Mouse (Mus musculus): ENCODE data around the gene Pgm2l1. TPM values are rescaled to one million over a fixed set of nuclear protein-coding genes. Genes with fewer than 3 reads are reported as not detected.
"Not testable (repeated sequence)": the region's sequence is repeated elsewhere in the genome, so short reads cannot be mapped to it uniquely, and the experiment has no call there.

The Pgm2l1 gene
- polyA plus RNA-seq, 1 experiment from 2014 or later = 0.96 TPM

DNA sequence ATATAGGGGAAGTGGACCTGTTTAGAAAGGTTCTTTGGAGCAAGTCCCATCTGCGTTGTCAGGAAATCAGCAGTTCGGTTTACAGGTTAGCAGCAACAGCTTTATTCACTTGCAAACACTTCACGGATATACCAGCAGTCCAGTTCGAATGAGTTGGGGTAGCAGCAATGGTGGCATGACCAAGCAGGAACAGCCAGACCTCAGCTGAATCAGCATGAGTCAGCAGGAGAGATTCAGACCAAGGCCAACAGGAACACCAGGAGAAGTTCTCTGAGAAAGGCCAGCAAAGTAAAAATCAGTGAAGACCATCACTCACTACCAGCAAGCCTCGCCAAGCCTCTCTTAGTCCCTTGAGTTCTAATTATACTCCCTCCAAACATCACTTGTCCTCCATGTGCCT is 23.5 kb downstream of the Pgm2l1 start:
- TF ChIP-seq EP300 (IDR thresholded peaks at IDR 0.05; ENCODE audit: low read depth) (no peak), CTCF (IDR thresholded peaks at IDR 0.05; ENCODE audit: low read depth) (no peak)
- Histone ChIP-seq H3K36me3 (replicated peaks; ENCODE audit: insufficient read depth, low read length) (peaks cover 8% of the 10 kb centered on the region; the same call in 1 of the 2 replicates), H3K27me3 (ENCODE audit: insufficient read depth, low read length) (no peaks in the 10 kb centered on the region), H3K9me3 (ENCODE audit: low read length) (no peaks in the 10 kb centered on the region), H3K27ac (ENCODE audit: low read depth) (no peak overlapping the region), H3K4me1 (ENCODE audit: insufficient read depth) (no peaks in the 10 kb centered on the region), H3K4me3 (ENCODE audit: low read depth, low read length) (no peak overlapping the region), H3K4me2 (ENCODE audit: low read depth, low read length) (no peak overlapping the region), H3K9ac (replicated peaks) (no peak overlapping the region)
- no peak for ATAC-seq
- DNase-seq = no peak
- WGBS (ENCODE audit: insufficient replicate concordance) = 88% methylated on average over 5 of the region's 5 CpGs

DNA sequence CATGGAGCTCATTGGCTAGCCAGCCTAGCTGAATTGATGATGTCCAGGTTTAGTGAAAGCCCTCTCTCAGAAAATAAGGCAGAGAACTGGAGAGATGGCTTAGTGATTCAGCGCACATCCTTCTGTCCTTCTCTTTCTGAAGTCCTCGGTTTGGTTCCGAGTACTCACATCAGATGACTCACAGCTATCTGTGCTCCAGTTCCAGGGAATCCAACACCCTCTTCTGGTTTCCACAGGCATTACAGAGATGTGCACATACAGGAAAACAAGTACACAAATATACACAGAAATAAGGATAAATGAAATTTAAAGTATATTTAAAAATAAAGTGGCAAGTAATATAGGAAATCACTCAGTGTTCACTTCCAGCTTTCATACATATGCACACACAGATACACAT is 35.2 kb downstream of the Pgm2l1 start:
- H3K9ac ChIP-seq (replicated peaks) = no peak overlapping the region
- DNase-seq (no peak), ATAC-seq (no peak)

DNA sequence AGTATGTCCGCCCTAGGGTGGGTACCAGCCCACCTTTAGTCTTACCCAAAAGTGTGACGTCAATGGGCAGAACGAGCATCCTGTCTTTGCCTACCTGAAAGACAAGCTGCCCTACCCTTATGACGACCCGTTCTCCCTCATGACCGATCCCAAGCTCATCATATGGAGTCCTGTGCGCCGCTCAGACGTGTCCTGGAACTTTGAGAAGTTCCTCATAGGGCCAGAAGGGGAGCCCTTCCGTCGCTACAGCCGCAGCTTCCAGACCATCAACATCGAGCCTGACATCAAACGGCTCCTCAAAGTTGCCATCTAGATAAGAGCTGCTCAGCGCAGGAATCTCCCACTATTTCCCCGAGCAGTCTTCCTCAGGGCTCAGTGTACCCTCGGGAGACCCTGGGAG is 37.7 kb downstream of the Pgm2l1 start:
- not testable (repeated sequence) for H3K9me3 ChIP-seq (ENCODE audit: low read length); H3K36me3 ChIP-seq (replicated peaks; ENCODE audit: insufficient read depth, low read length); H3K4me1 ChIP-seq (ENCODE audit: insufficient read depth); H3K27me3 ChIP-seq (ENCODE audit: insufficient read depth, low read length); H3K9ac ChIP-seq (replicated peaks); H3K4me3 ChIP-seq (ENCODE audit: low read depth, low read length); H3K4me2 ChIP-seq (ENCODE audit: low read depth, low read length); DNase-seq; H3K27ac ChIP-seq (ENCODE audit: low read depth); ATAC-seq
- 69% methylated on average over 16 of the region's 17 CpGs for WGBS (ENCODE audit: insufficient replicate concordance)

More for the DNA sequence above, 35.2 kb downstream of the Pgm2l1 start:
- TF ChIP-seq EP300 (IDR thresholded peaks at IDR 0.05; ENCODE audit: low read depth) (no peak), CTCF (IDR thresholded peaks at IDR 0.05; ENCODE audit: low read depth) (no peak; the same call in 1 of the 2 replicates)
- 83% methylated on average over 3 of the region's 3 CpGs for WGBS (ENCODE audit: insufficient replicate concordance)
- Histone ChIP-seq H3K4me1 (ENCODE audit: insufficient read depth) (no peaks in the 10 kb centered on the region), H3K4me2 (ENCODE audit: low read depth, low read length) (no peak overlapping the region), H3K4me3 (ENCODE audit: low read depth, low read length) (no peak overlapping the region), H3K27ac (ENCODE audit: low read depth) (no peak overlapping the region), H3K9me3 (ENCODE audit: low read length) (no peaks in the 10 kb centered on the region), H3K36me3 (replicated peaks; ENCODE audit: insufficient read depth, low read length) (no peaks in the 10 kb centered on the region), H3K27me3 (ENCODE audit: insufficient read depth, low read length) (no peaks in the 10 kb centered on the region)

DNA sequence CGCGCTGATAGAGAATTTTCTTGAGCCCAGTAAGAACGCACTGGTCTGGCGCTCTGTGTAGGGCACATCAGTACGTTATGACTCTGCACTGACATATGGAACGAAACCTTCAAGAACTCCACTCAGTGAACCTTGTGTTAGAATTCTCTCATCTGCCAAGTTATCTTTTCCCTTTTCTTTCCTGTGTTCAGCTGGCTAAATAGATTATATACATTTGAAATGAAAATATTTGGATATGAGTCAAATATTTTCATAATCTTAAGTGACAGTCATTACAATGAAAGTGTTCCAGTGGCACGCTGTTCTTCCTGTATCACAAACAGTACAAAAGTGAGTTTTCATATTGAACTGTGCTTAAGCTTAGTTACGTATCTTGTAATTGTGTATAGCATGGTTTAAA is 45.2 kb downstream of the Pgm2l1 start:
- WGBS (ENCODE audit: insufficient replicate concordance) = 91% methylated on average over 8 of the region's 8 CpGs
- no peak overlapping the region for H3K4me3 ChIP-seq (ENCODE audit: low read depth, low read length)

DNA sequence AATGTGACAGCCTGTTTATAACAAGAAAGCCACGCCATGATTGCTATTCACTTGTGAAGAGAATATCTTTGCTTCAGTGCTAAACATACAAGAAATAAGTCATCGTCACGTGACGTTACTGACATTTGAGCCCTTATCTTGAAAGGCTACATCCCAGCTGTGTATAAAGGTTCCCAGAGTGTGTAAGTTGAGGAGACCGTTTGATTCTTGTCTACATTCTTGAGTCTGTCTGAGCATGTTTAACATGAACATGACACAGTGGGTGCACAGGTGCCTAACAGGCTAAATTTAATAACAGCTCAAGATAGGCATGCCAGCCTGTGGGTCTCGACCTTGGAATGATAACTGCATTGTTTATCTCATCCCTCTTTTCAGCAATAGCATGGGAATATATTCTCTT is 47.3 kb downstream of the Pgm2l1 start:
- no peaks in the 10 kb centered on the region for H3K9me3 ChIP-seq (ENCODE audit: low read length)
- no peak overlapping the region for H3K4me2 ChIP-seq (ENCODE audit: low read depth, low read length)
- no peak for TF ChIP-seq CTCF (IDR thresholded peaks at IDR 0.05; ENCODE audit: low read depth)
- peak; percentile 58; the same call in 1 of the 2 replicates for TF ChIP-seq EP300 (IDR thresholded peaks at IDR 0.05; ENCODE audit: low read depth)
- 77% methylated on average over 6 of the region's 6 CpGs for WGBS (ENCODE audit: insufficient replicate concordance)
- no peak overlapping the region for H3K4me3 ChIP-seq (ENCODE audit: low read depth, low read length)
- ATAC-seq (no peak), DNase-seq (no peak)
- no peaks in the 10 kb centered on the region; the same call in 1 of the 2 replicates for H3K36me3 ChIP-seq (replicated peaks; ENCODE audit: insufficient read depth, low read length)
- H3K27ac ChIP-seq (ENCODE audit: low read depth) = no peak overlapping the region
- H3K4me1 ChIP-seq (ENCODE audit: insufficient read depth) = no peaks in the 10 kb centered on the region
- no peak overlapping the region for H3K9ac ChIP-seq (replicated peaks)
- H3K27me3 ChIP-seq (ENCODE audit: insufficient read depth, low read length) = no peaks in the 10 kb centered on the region

More for the DNA sequence above, 45.2 kb downstream of the Pgm2l1 start:
- Histone ChIP-seq H3K27ac (ENCODE audit: low read depth) (no peak overlapping the region), H3K36me3 (replicated peaks; ENCODE audit: insufficient read depth, low read length) (peaks cover 2% of the 10 kb centered on the region; the same call in 1 of the 2 replicates), H3K9me3 (ENCODE audit: low read length) (no peaks in the 10 kb centered on the region), H3K9ac (replicated peaks) (no peak overlapping the region), H3K4me1 (ENCODE audit: insufficient read depth) (no peaks in the 10 kb centered on the region), H3K27me3 (ENCODE audit: insufficient read depth, low read length) (no peaks in the 10 kb centered on the region), H3K4me2 (ENCODE audit: low read depth, low read length) (no peak overlapping the region)
- ATAC-seq (no peak), DNase-seq (no peak)
- TF ChIP-seq EP300 (IDR thresholded peaks at IDR 0.05; ENCODE audit: low read depth) (no peak), CTCF (IDR thresholded peaks at IDR 0.05; ENCODE audit: low read depth) (no peak)

DNA sequence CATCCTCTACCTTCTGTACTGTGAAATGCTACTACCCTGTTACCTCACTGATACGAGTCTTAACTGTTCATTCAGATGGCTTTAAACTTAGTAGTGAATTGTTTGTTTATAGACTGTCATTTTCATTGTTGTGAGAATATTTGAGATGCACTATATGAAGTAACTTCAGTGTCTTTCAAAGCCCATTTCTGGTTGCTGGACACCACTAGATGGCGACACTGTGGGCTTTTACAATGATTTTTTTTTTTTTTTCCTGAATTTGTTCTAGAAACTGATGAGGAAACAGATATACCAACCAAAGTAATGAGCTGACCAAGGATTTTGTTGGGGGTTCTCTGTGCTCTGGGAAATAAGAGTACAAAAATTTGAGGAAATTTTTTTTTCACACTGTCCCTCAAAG is 49.2 kb downstream of the Pgm2l1 start:
- TF ChIP-seq EP300 (IDR thresholded peaks at IDR 0.05; ENCODE audit: low read depth) = no peak
- TF ChIP-seq CTCF (IDR thresholded peaks at IDR 0.05; ENCODE audit: low read depth) = peak; percentile 59
- Histone ChIP-seq H3K4me3 (ENCODE audit: low read depth, low read length) (no peak overlapping the region), H3K4me2 (ENCODE audit: low read depth, low read length) (no peak overlapping the region), H3K4me1 (ENCODE audit: insufficient read depth) (no peaks in the 10 kb centered on the region), H3K9ac (replicated peaks) (no peak overlapping the region), H3K27ac (ENCODE audit: low read depth) (no peak overlapping the region), H3K27me3 (ENCODE audit: insufficient read depth, low read length) (no peaks in the 10 kb centered on the region), H3K9me3 (ENCODE audit: low read length) (no peaks in the 10 kb centered on the region), H3K36me3 (replicated peaks; ENCODE audit: insufficient read depth, low read length) (no peaks in the 10 kb centered on the region)
- 44% methylated on average over 2 of the region's 2 CpGs for WGBS (ENCODE audit: insufficient replicate concordance)
- ATAC-seq = no peak
- peak; percentile 18 for DNase-seq

DNA sequence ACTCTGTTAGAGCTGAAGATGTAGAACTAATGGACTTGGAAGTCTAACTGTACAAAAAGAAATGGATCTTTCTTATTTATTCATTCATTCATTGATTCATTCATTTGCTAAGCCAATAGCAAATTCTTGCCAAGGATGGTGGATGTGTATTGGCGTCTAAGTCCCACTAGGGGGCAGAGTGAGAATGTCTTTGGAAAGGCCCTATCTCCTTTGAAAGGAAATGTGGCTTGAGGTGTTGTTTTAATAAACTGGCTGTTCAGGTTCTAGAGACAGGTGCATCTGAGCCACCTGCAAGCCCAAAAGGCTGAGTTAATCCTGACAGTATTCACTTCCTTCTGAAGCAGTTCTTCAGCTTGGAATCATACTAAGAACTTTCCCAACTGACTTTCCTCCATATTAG is 52.6 kb downstream of the Pgm2l1 start:
- DNase-seq = peak; percentile 30
- Histone ChIP-seq H3K9me3 (ENCODE audit: low read length) (no peaks in the 10 kb centered on the region), H3K36me3 (replicated peaks; ENCODE audit: insufficient read depth, low read length) (no peaks in the 10 kb centered on the region), H3K4me1 (ENCODE audit: insufficient read depth) (no peaks in the 10 kb centered on the region), H3K9ac (replicated peaks) (no peak overlapping the region), H3K4me3 (ENCODE audit: low read depth, low read length) (no peak overlapping the region), H3K27ac (ENCODE audit: low read depth) (no peak overlapping the region), H3K27me3 (ENCODE audit: insufficient read depth, low read length) (peaks cover 11% of the 10 kb centered on the region; the same call in 1 of the 2 replicates), H3K4me2 (ENCODE audit: low read depth, low read length) (no peak overlapping the region)
- TF ChIP-seq CTCF (IDR thresholded peaks at IDR 0.05; ENCODE audit: low read depth) = peak; percentile 90
- TF ChIP-seq EP300 (IDR thresholded peaks at IDR 0.05; ENCODE audit: low read depth) = no peak
- ATAC-seq = no peak
- 3% methylated on average over 1 of the region's 1 CpGs for WGBS (ENCODE audit: insufficient replicate concordance)
